1 mouse cellular context compared by ENCODE assay signal in genomic region chr15:62456020-62456419, GRCm38 (mm10).
TF ChIP-seq lines count a peak whose summit lies in the region.

No protein-coding gene starts in this region.

TF ChIP-seq in CH12.LX, 34 proteins besides CTCF, POLR2A, EP300 and RAD21 (continued from another document):
- TF ChIP-seq ZNF384 (IDR thresholded peaks at IDR 0.05; ENCODE audit: low read depth, low read length) (no peak), UBTF (IDR thresholded peaks at IDR 0.05; ENCODE audit: low read depth, low read length) (no peak)
